Mouse (Mus musculus) ES-Bruce4 (cell line): ENCODE results near the gene Klf13. TPM values are rescaled to one million over a fixed set of nuclear protein-coding genes. Genes with fewer than 3 reads are reported as not detected.

Experiments
- H3K27ac ChIP-seq: 2 replicates; pipeline ENCODE4 v1.5.1; 2012; ENCODE audit warnings: low read length, inconsistent platforms; ENCODE audit not compliant: insufficient read depth
- H3K27me3 ChIP-seq: 2 replicates; pipeline ENCODE4 v1.6.1; 2012; ENCODE audit warnings: mild to moderate bottlenecking, low read length, inconsistent platforms; ENCODE audit not compliant: control insufficient read depth, poor library complexity, insufficient read depth, severe bottlenecking
- H3K36me3 ChIP-seq: 2 replicates; pipeline ENCODE4 v1.6.1; 2012; ENCODE audit warnings: inconsistent platforms, mild to moderate bottlenecking, low read length, moderate library complexity; ENCODE audit not compliant: control insufficient read depth, poor library complexity, insufficient read depth, severe bottlenecking
- H3K4me1 ChIP-seq: one replicate; pipeline ENCODE4 v1.8.1; 2011; ENCODE audit warnings: low read length; ENCODE audit not compliant: control insufficient read depth, insufficient read depth
- H3K4me3 ChIP-seq: 2 replicates; pipeline ENCODE4 v1.5.1; 2011; ENCODE audit warnings: low read depth, mild to moderate bottlenecking, low read length
- H3K9ac ChIP-seq: 2 replicates; pipeline ENCODE4 v1.6.1; 2012; ENCODE audit warnings: low read depth, mild to moderate bottlenecking, inconsistent platforms; ENCODE audit not compliant: poor library complexity, severe bottlenecking
- H3K9me3 ChIP-seq: replicated peaks from 2 replicates; pipeline ENCODE4 v1.6.1; 2012; ENCODE audit warnings: mild to moderate bottlenecking, low read length, inconsistent platforms; ENCODE audit not compliant: control insufficient read depth, poor library complexity, insufficient read depth, severe bottlenecking
- CTCF ChIP-seq: IDR thresholded peaks from one replicate; pipeline ENCODE4 v1.8.1; 2011; ENCODE audit warnings: low read depth, low read length
- EP300 ChIP-seq: IDR thresholded peaks from 2 replicates; pipeline ENCODE4 v1.6.1; 2011; ENCODE audit warnings: low read depth, low read length; ENCODE audit not compliant: insufficient read depth
- POLR2A ChIP-seq: IDR thresholded peaks from one replicate; pipeline ENCODE4 v1.8.1; 2011; ENCODE audit warnings: low read length; ENCODE audit not compliant: insufficient read depth
- polyA plus RNA-seq: library from polyadenylated mRNA; stranded (reverse); fragments of >200 nt; gene quantifications from 2 replicates; pipeline ENCODE4 v1.2.4, GENCODE M21; 2011; ENCODE audit warnings: low read depth; ENCODE audit not compliant: missing spikeins, insufficient read depth, insufficient read length

Klf13 gene
- polyA plus RNA-seq, 1 experiment = 36.5 TPM

DNA sequence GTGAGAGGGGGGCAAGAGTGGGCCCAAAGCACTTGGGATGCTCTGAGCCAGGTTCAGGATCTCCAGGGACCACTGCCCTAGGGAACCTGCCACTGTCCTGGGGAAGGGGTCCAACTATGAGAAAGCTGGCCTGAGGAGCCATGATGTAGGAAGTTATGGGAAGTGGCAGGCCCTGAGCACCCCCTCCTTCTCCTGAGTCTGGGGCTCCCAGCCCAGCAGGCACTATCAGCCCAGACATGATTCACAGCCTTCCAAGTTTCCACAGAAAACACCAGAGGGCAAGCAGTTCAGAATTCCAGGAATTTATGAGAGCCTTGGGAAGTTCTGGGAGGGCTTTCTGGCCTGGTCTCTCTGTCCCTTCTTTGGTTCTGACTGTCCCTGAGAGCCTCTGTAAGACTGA lies 63.0 kb downstream of the Klf13 start:
- Histone ChIP-seq H3K9me3 (no peaks in the 10 kb centered on the region), H3K4me1 (no peaks in the 10 kb centered on the region), H3K36me3 (no peaks in the 10 kb centered on the region), H3K9ac (no peak overlapping the region), H3K4me3 (no peak overlapping the region), H3K27me3 (no peaks in the 10 kb centered on the region), H3K27ac (no peak overlapping the region)
- no peak for TF ChIP-seq POLR2A
- TF ChIP-seq EP300 = no peak
- TF ChIP-seq CTCF = no peak

- no peak overlapping the region for H3K9ac ChIP-seq
- no peaks in the 10 kb centered on the region for H3K4me1 ChIP-seq
- no peaks in the 10 kb centered on the region for H3K36me3 ChIP-seq
- H3K27ac ChIP-seq = no peak overlapping the region
- TF ChIP-seq CTCF (no peak), POLR2A (no peak), EP300 (no peak)
- no peak overlapping the region for H3K4me3 ChIP-seq
- H3K9me3 ChIP-seq = no peaks in the 10 kb centered on the region
- H3K27me3 ChIP-seq = no peaks in the 10 kb centered on the region
These were observed 64.8 kb downstream of the Klf13 start for GRCm38 (mm10) chr7:63873880-63874279.

- H3K36me3 ChIP-seq = no peaks in the 10 kb centered on the region
- H3K27me3 ChIP-seq = no peaks in the 10 kb centered on the region
- no peak for TF ChIP-seq EP300
- no peak for TF ChIP-seq POLR2A
- no peak for TF ChIP-seq CTCF
- H3K9ac ChIP-seq = no peak overlapping the region
- H3K9me3 ChIP-seq = no peaks in the 10 kb centered on the region
- no peaks in the 10 kb centered on the region for H3K4me1 ChIP-seq
- no peak overlapping the region for H3K27ac ChIP-seq
- no peak overlapping the region for H3K4me3 ChIP-seq
These were observed 67.0 kb downstream of the Klf13 start for GRCm38 (mm10) chr7:63871698-63872097.

GRCm38 (mm10) chr7:63868356-63868918 lies 70.3 kb downstream of the Klf13 start:
- no peaks in the 10 kb centered on the region for H3K27me3 ChIP-seq
- H3K36me3 ChIP-seq = no peaks in the 10 kb centered on the region
- no peak overlapping the region for H3K9ac ChIP-seq
- H3K27ac ChIP-seq = no peak overlapping the region
- H3K4me3 ChIP-seq = no peak overlapping the region
- TF ChIP-seq CTCF = no peak
- TF ChIP-seq EP300 = no peak
- no peak for TF ChIP-seq POLR2A
- no peaks in the 10 kb centered on the region for H3K4me1 ChIP-seq
- no peaks in the 10 kb centered on the region for H3K9me3 ChIP-seq

- Histone ChIP-seq H3K9ac (no peak overlapping the region), H3K27ac (no peak overlapping the region), H3K9me3 (no peaks in the 10 kb centered on the region), H3K36me3 (no peaks in the 10 kb centered on the region), H3K4me1 (no peaks in the 10 kb centered on the region), H3K27me3 (no peaks in the 10 kb centered on the region), H3K4me3 (no peak overlapping the region)
- TF ChIP-seq CTCF (no peak), POLR2A (no peak), EP300 (no peak)
These were observed 72.8 kb downstream of the Klf13 start for GRCm38 (mm10) chr7:63865911-63866310.

DNA sequence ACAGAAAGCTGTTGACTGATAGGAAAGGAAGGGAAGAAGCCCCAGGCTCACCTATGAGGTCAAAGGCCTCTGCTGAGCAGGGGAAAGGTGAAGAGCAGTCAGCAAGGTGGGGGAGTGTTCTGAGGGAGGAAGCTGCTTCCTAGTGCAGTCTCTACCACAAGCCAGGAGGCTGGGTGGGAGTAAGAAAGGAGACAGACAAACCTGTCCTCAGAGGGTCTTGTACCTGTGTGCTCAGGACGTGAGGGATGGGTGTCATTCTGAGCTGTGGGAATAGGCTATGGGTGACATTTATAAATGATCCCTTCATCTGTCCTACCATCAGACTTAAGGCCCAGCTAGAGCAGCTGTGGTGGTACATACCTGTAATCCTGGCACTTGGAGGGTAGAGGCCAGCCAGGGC lies 75.7 kb downstream of the Klf13 start:
- Histone ChIP-seq H3K4me1 (no peaks in the 10 kb centered on the region), H3K9ac (no peak overlapping the region), H3K27me3 (no peaks in the 10 kb centered on the region), H3K9me3 (no peaks in the 10 kb centered on the region), H3K36me3 (no peaks in the 10 kb centered on the region), H3K27ac (no peak overlapping the region), H3K4me3 (no peak overlapping the region)
- TF ChIP-seq EP300 (no peak), POLR2A (no peak), CTCF (no peak)
